Mouse (Mus musculus) heart, postnatal 0 days (tissue): Measurements from ENCODE around the gene Tub. TPM values are rescaled to one million over a fixed set of nuclear protein-coding genes. Genes with fewer than 3 reads are reported as not detected.

Source experiments
- ATAC-seq: fragments of 200-750 bp; cut with Nextera tagmentation; 2 replicates; pipeline ENCODE4 v1.8.0; 2017; ENCODE audit warnings: low read depth, moderate number of reproducible peaks, moderate library complexity; ENCODE audit not compliant: insufficient read depth
- DNase-seq: peaks from one replicate; pipeline ENCODE4 v3.0.0-alpha.2; 2016; ENCODE audit warnings: low spot score
- H3K27ac ChIP-seq: fragments of 300-500 bp; sonication (generic); 2 replicates; pipeline ENCODE4 v1.5.1; 2014; ENCODE audit warnings: low read depth, mild to moderate bottlenecking
- H3K27me3 ChIP-seq: fragments of 300-500 bp; sonication (generic); 2 replicates; pipeline ENCODE4 v1.6.1; 2014; ENCODE audit warnings: low read length, mixed read lengths; ENCODE audit not compliant: control insufficient read depth, insufficient read depth
- H3K36me3 ChIP-seq: fragments of 300-500 bp; sonication (generic); replicated peaks from 2 replicates; pipeline ENCODE4 v1.6.1; 2014; ENCODE audit warnings: low read length, mixed read lengths; ENCODE audit not compliant: control insufficient read depth, insufficient read depth
- H3K4me1 ChIP-seq: fragments of 300-500 bp; sonication (generic); 2 replicates; pipeline ENCODE4 v1.6.1; 2014; ENCODE audit warnings: antibody characterized with exemption; ENCODE audit not compliant: control insufficient read depth, insufficient read depth
- H3K4me2 ChIP-seq: fragments of 300-500 bp; sonication (generic); 2 replicates; pipeline ENCODE4 v1.6.1; 2014; ENCODE audit warnings: low read depth, mild to moderate bottlenecking, low read length, moderate library complexity
- H3K4me3 ChIP-seq: fragments of 300-500 bp; sonication (generic); 2 replicates; pipeline ENCODE4 v1.5.1; 2014; ENCODE audit warnings: low read depth, low read length
- H3K9ac ChIP-seq: fragments of 300-500 bp; sonication (generic); replicated peaks from 2 replicates; pipeline ENCODE4 v1.6.1; 2014; ENCODE audit warnings: low read depth, low read length, mixed read lengths
- H3K9me3 ChIP-seq: fragments of 300-500 bp; sonication (generic); replicated peaks from 2 replicates; pipeline ENCODE4 v1.6.1; 2016; ENCODE audit warnings: low read length; ENCODE audit not compliant: control insufficient read depth
- CTCF ChIP-seq: IDR thresholded peaks from 2 replicates; pipeline ENCODE4 v1.5.1; 2016; ENCODE audit warnings: antibody characterized with exemption, control low read depth, low read depth
- EP300 ChIP-seq: IDR thresholded peaks from 2 replicates; pipeline ENCODE4 v1.6.1; 2016; ENCODE audit warnings: antibody characterized with exemption, low read depth
- WGBS: fragments of 180-500 bp; shearing (Covaris S2); extraction: QIAGEN DNeasy Blood & Tissue Kit; methylation state at CpG from one replicate; pipeline ENCODE4 v1.1.7; 2014; 5-methylcytosine and 5-hydroxymethylcytosine counted together
- polyA plus RNA-seq: library from polyadenylated mRNA; unstranded; fragments of >200 nt; fragmentation: Nextera tagmentation; extraction: Ambion mirVana; gene quantifications from 2 replicates; pipeline ENCODE4 v1.2.1, GENCODE M21; 2015
- total RNA-seq: library from RNA; depleted of rRNA; stranded (reverse); fragments of >200 nt; gene quantifications from 2 replicates; pipeline ENCODE4 v1.2.3, GENCODE M21; 2014; ENCODE audit warnings: low replicate concordance

Gene Tub
- total and polyA plus RNA-seq, 2 experiments from 2014 or later = 0.30 to 0.88 TPM

DNA sequence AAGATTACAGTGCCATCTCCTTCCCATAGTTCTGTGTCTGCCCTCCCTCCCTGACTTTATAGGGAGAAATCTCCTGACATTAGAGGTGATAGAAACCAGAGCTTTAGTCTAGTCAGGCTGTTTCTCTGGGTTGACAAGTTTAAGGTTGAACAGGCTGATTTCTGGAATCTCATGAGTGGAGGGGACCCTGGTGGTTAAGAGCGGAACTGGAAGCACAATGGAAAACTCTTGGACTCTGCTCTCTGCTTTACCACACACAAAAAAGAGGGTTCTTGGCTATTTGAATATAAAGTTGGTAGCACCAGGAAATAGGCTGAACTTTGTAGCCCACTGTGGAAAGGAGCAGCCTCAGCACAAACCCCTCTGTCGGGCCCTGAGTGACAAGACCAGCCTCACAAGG, 81.9 kb downstream of the Tub start:
- DNase-seq (no peak), ATAC-seq (no peak)
- Histone ChIP-seq H3K4me1 (no peaks in the 10 kb centered on the region), H3K36me3 (no peaks in the 10 kb centered on the region), H3K4me3 (no peak overlapping the region), H3K27me3 (no peaks in the 10 kb centered on the region), H3K9me3 (no peaks in the 10 kb centered on the region), H3K9ac (no peak overlapping the region), H3K4me2 (no peak overlapping the region), H3K27ac (no peak overlapping the region)
- no peak for TF ChIP-seq EP300
- TF ChIP-seq CTCF = no peak
- 60% methylated on average over 2 of the region's 2 CpGs for WGBS

- no peak overlapping the region for H3K27ac ChIP-seq
- no peak for TF ChIP-seq CTCF
- TF ChIP-seq EP300 = no peak
- H3K27me3 ChIP-seq = no peaks in the 10 kb centered on the region
- H3K4me3 ChIP-seq = no peak overlapping the region
- H3K4me1 ChIP-seq = no peaks in the 10 kb centered on the region
- H3K36me3 ChIP-seq = no peaks in the 10 kb centered on the region
- no peaks in the 10 kb centered on the region for H3K9me3 ChIP-seq
- 64% methylated on average over 8 of the region's 8 CpGs for WGBS
- no peak for DNase-seq
- H3K9ac ChIP-seq = no peak overlapping the region
- no peak overlapping the region for H3K4me2 ChIP-seq
- no peak for ATAC-seq
Measured at GRCm38 (mm10) chr7:109038121-109038735, 88.1 kb downstream of the Tub start.

- Histone ChIP-seq H3K27ac (no peak overlapping the region), H3K4me2 (no peak overlapping the region), H3K4me3 (no peak overlapping the region), H3K9ac (no peak overlapping the region), H3K4me1 (no peaks in the 10 kb centered on the region), H3K36me3 (no peaks in the 10 kb centered on the region), H3K9me3 (no peaks in the 10 kb centered on the region), H3K27me3 (no peaks in the 10 kb centered on the region)
- WGBS = 44% methylated on average over 1 of the region's 1 CpGs
- ATAC-seq = no peak
- TF ChIP-seq EP300 (no peak), CTCF (no peak)
- DNase-seq = no peak
Measured at GRCm38 (mm10) chr7:109038987-109039386, 88.8 kb downstream of the Tub start.

- no peak overlapping the region for H3K4me3 ChIP-seq
- DNase-seq = no peak
- no peak overlapping the region for H3K9ac ChIP-seq
- 80% methylated on average over 5 of the region's 5 CpGs for WGBS
- no peak overlapping the region for H3K4me2 ChIP-seq
- H3K27ac ChIP-seq = no peak overlapping the region
- no peaks in the 10 kb centered on the region for H3K27me3 ChIP-seq
- no peaks in the 10 kb centered on the region for H3K4me1 ChIP-seq
- H3K36me3 ChIP-seq = no peaks in the 10 kb centered on the region
- TF ChIP-seq EP300 (no peak), CTCF (no peak)
- no peak for ATAC-seq
- no peaks in the 10 kb centered on the region for H3K9me3 ChIP-seq
Measured at GRCm38 (mm10) chr7:109039445-109039844, 89.3 kb downstream of the Tub start.

DNA sequence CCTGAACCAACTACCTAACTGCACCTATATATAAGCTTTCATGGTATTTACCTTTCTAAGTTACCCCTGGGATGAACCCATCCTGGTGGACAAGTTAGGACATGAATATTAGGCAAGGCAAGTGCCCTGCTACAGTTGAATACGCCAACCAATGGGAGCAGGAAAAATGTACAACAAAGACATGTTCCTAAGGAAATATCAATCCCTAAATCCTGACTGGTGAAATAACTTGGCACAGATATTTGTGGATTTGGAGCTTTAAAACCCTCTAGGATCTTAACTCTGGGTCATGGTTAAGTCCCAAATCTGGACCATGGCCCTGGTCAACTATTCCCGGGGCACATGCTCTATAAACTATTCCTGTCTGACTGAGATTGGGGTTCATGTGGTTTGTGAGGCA, 95.7 kb downstream of the Tub start:
- Histone ChIP-seq H3K4me1 (no peaks in the 10 kb centered on the region), H3K27ac (no peak overlapping the region), H3K9ac (no peak overlapping the region), H3K9me3 (no peaks in the 10 kb centered on the region), H3K4me2 (no peak overlapping the region), H3K36me3 (no peaks in the 10 kb centered on the region), H3K4me3 (no peak overlapping the region), H3K27me3 (no peaks in the 10 kb centered on the region)
- TF ChIP-seq EP300 (no peak), CTCF (no peak)
- DNase-seq = no peak
- WGBS = 90% methylated on average over 2 of the region's 2 CpGs
- ATAC-seq = no peak

DNA sequence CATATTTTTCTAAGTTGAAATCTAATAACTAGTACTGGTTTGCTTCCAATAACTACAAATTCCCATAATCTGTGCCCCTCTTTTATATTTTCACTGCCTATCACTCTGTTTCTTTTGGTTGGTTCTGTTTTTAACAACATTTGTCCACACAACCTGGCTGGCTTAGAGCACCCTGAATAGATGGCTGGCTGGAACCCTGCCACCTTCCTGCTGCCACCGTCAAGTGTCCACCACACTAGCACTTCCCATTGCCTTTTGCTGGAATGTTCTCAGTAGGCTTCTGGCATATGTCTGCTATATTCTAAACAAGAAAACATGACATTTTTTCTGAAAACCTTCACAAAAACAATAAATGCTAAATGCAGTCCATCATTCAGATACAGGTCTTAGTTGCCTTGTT, 100.7 kb downstream of the Tub start:
- no peak overlapping the region for H3K4me3 ChIP-seq
- no peaks in the 10 kb centered on the region for H3K4me1 ChIP-seq
- ATAC-seq = no peak
- H3K4me2 ChIP-seq = no peak overlapping the region
- DNase-seq = no peak
- no peak overlapping the region for H3K27ac ChIP-seq
- H3K27me3 ChIP-seq = no peaks in the 10 kb centered on the region
- H3K36me3 ChIP-seq = no peaks in the 10 kb centered on the region
- TF ChIP-seq CTCF (no peak), EP300 (no peak)
- H3K9me3 ChIP-seq = no peaks in the 10 kb centered on the region
- no peak overlapping the region for H3K9ac ChIP-seq
- WGBS = 45% methylated on average over 1 of the region's 1 CpGs
